Mouse (Mus musculus) cerebellum, postnatal 25 days (tissue): ENCODE measurements around the gene Tmem35b.
"Not testable (repeated sequence)": the region's sequence is repeated elsewhere in the genome, so short reads cannot be mapped to it uniquely, and the experiment has no call there.

Source experiments
- DNase-seq, 2 experiments: peaks; one replicate each; pipeline ENCODE4 v3.0.0; 2021; ENCODE audit warnings: mixed read lengths in 2 of 2

Tmem35b gene

DNA sequence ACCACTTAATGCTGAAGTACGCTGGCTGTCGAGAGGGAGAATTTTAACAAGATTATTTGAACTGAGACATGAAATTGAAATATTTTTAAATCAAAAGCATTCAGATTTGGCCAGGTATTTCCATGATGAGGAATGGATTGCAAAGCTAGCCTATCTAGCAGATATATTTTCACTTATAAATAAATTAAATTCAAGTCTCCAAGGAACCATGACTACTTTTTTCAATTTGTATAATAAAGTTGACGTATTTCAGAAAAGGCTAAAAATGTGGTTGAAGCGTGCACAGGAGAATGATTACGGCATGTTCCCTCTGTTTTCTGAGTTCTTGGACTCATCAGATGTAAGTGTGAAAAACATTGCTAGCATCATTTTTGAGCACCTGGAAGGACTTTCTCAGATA lies at the start of gene Tmem35b:
Gene Tmem35b (plus strand): TSS at position 301 of the 400 bp plus-strand sequence.
- no peak for DNase-seq

DNA sequence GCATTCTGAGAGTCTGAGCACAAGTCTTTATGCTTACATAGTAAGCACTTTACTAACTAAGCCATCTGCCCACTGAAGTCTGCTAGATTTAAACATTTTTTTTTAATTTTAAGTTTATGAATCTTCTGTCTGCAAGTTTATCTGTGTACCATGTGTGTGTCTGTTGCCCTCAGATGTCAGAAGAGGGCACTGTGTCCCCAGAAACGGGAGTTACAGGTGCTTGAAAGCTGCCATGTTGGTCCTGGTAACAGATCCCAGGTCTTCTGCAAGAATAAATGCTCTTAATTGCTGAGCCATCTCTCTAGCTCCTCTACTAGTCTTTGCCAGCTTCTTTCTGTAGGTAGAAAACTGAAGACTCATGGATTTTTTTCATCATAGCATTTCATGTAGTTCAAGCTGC lies 48.6 kb upstream of the Tmem35b start:
- no peak for DNase-seq

DNA sequence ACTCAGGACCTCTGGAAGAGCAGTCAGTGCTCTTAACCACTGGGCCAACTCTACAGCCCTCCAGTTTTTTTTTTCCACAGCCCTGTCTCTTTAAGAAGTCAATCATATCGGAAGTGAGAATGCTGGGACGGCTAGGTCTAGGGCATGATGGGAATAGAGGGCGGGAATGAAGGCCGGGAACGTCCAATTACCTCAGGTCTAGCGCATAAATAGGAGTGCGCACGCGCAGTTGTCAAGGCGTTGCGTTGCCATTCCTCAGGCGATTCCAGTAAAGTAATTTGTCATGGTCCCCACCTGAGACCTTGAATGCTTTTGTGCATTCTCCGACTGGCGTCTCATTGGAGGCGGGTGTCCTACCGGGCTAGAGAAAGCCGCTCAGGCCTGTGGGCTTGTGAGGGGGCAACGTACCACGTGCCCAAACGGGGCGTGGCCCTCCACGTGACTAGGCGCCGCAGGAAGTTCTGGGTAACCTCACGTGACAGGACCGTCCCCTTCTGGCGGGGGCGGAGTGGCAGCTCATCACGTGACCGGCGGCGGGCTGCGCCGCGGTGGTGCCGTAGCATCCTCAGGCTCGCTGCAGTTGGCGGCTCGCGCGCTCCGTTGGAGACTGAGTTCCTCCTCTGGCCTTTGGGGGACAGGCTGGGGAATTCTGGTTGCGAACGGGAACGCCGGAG lies 46.5 kb upstream of the Tmem35b start, which contains the start of gene Zmym6:
Gene Zmym6 (plus strand): TSS at position 509 of the 674 bp plus-strand sequence.
- DNase-seq = peak; percentile 97 to 98

DNA sequence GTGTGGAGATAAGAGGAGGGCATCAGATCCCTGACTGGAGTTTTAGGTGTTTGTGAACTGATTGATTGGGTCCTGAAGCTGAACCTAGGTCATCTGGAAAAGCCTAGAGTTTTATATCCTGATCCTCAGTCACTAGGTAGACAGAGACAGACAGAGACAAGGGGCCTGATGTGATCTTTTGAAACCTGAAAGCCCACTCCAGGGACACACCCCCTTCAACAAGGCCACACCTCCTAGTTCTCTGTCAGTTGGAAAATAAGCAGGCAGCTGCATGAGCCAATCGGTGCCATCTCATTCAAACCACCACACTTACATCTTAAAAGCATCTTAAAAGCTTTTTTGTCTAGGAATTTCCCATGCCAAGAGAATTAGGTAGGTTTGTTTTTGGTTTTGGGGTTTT lies 42.7 kb upstream of the Tmem35b start:
- no peak for DNase-seq

DNA sequence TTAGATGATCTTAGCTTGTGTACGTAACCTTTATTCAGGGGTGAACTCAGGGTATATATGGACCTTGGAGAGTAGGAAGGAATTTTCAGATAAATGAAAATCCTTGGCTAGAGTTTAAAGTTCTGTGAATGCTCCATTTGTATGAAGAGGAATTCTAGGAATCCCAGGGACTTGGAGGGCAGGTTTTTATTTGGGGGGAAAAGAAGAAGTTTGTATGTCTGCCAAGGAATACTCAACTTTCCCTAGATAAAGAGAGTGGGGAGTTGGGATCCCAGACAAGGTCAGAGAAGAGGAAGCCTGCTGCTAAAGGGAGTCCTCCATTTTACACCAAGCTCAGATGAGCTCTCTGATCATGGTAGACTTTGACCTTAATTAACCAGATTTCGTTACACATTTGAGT lies 40.4 kb upstream of the Tmem35b start:
- no peak for DNase-seq

DNA sequence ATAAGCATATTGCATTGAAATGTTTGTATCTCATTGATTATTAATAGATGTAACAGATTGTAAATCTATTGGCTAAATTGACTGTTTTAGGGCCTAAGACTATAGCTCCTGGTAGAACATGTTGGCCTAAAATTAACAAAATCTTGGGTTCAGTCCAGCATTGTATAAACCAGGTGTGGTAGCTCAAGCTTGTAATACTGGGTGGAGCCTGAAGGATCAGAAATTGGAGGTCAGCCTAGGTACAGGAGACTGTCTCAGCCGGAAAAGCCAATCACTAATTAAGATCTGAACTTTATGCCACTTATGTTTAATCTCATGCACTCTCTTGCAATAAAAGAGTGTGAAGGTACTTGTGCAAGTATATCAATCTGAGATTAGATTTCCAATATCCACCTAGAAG lies 37.7 kb upstream of the Tmem35b start:
- no peak for DNase-seq

- DNase-seq = no peak
Measured at GRCm38 (mm10) chr4:127091188-127091587, 32.3 kb upstream of the Tmem35b start.

DNA sequence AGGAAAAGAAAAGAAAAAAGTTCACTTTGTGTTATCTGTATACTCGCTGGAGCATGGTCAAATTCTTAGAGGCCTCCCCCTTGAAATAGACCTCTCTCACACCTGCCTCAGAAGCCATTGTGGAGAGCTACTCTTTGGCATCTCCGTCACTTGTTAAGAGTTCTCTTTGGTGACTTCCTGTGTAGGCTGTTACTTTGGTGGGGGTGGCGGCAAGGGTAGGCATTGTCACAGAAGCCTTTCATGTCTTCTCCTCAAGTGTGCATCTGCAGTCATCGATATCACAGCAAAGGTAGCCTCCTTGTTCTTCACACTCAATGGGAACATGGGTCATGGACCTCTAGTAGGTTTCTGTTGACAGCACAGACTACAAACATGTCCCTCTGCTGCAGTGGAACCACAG lies 28.4 kb upstream of the Tmem35b start:
- DNase-seq = no peak

DNA sequence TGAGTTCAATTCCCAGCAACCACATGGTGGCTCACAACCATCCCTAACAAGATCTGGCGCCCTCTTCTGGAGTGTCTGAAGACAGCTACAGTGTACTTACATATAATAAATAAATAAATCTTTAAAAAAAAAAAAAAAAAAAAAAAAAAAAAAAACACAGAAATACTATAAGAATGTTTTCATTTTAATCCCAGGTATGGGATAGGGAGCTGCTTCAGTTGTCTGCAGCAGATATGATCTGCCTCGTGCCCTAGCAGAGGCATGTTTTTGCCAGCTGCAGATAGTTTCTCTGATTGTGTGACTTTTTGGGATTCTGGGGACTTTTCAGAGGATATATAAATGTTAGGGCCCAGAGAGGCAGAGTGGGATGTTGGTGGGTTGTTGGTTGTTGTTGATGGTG lies 23.9 kb upstream of the Tmem35b start:
- not testable (repeated sequence) for DNase-seq

DNA sequence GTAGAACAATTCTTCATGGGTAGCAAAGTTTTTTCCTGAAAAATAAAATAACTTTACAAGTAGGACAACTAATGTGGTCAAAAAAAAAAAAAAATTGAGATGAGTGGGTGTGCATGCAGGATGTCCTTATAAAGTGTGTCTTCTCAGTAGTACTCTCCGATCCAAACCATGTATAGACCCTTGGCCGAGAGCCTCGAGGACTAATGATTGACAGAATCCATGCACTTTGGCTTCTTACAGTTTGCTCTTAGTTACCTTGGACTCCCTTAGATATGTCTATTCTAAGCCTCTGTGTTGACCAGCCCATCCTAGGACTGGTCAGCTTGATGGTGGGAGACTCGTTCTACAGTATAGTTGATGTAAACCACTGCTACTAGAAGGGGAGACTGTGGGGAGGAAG lies 15.9 kb upstream of the Tmem35b start:
- DNase-seq = no peak

DNA sequence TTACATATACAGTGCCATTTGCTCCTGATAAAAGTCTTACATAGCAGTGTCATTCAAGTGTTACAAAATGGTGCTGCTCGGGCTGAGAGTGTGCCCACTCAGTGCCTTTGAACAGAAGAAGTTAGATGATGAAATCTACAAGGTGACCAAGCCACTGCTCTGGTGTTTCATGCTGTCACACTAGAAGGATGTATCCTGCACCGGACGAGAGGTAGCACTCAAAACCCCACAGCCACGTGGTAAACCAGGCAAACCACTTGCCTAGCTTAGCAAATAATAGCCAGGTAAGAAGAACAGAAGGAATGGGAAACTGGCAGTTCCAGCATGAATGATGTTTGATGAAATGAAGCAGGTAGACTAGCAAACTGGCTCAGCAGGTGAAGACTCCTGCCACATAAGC lies 12.9 kb upstream of the Tmem35b start:
- DNase-seq = no peak

DNA sequence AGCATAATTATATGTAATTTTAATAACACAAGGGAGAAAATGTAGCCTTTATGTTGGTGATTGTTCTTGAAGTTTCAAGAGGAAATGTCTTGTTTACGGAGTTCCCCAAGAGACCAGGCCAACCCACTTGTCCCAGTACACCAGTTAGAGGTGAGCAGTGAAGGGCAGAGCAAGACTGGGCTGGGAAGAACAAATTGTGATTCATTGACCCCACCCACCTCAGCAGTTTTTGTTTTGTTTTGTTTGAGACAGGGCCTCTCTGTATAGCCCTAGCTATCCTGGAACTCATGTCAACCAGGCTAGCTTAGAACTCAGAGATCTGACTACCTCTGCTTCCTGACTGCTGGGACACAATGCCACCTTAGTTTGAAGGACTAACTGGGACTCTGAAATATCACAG lies 840 bp downstream of the Tmem35b start:
- no peak for DNase-seq

DNA sequence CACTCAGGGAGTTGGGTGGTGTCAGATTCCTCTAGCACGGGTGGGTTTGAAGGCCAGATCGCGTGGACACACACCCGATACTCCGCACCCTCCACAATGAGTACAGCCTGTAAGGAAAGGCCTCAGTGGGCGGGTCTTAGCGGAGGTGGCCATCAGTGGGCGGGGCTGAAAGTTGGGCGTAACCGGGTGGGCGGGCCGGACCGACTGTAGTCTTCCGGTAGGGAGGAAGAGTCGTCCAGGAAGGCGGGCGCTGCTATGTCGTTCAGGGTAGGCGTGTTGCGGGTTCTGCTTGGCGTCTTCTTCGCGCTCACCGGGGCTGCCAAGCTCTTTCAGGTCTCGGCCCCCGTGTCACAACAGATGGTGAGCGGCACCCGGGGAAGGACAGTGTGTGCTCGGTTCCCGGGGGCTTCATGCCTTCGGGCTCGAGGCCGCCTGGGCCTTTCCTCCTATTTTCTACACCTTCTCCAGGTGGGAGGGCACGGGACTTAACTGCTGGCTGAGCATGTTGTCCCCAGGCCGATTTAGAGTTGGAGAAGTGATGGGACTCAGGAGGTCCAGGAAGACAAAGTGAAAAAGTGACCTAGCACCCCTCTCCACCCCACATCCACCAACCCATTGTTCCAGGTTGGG lies 2.5 kb downstream of the Tmem35b start:
- peak; percentile 76 to 89 for DNase-seq

DNA sequence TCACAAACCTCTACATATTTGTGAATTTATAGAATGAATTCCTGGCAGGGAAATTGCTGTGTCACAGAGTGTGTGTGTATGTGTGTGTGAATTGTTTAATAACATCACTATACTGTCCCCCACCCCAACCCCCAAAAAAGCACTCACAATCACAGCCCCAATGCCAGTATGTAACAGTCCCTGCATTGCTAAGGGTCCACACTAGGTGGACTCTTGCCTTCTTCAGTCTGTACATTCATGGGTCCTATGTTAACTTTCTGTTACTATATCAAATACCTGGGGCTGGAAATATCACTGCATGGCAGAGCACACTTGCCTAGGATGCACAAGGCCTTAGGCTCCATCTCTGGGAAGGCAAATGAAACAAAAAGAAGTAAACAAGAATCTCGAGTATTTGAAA lies 11.2 kb downstream of the Tmem35b start:
- DNase-seq = no peak

DNA sequence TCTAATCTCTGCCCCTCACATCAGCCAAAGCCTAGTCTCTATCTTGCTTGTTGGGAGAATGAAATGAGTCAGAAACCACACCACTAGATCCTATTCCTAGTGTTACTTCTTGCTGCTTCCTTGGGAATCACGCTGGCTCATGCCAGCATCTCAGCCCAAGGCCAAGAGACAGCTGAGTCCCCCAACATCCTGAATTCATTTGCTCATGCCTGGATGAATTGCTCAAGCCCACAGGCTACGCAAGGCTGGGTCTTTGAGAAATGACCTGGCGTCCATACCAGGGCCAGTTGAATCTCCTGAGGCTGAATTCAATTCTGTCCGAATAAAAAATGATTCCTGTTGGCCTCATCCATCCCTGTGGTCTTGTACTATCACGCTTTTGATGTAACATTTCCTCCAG lies 14.1 kb downstream of the Tmem35b start:
- no peak for DNase-seq

- peak in 1 of 2 experiments; percentile 52 for DNase-seq
Measured at GRCm38 (mm10) chr4:127138486-127138885, 15.0 kb downstream of the Tmem35b start.

GRCm38 (mm10) chr4:127150031-127150430 lies 26.5 kb downstream of the Tmem35b start:
- no peak for DNase-seq

DNA sequence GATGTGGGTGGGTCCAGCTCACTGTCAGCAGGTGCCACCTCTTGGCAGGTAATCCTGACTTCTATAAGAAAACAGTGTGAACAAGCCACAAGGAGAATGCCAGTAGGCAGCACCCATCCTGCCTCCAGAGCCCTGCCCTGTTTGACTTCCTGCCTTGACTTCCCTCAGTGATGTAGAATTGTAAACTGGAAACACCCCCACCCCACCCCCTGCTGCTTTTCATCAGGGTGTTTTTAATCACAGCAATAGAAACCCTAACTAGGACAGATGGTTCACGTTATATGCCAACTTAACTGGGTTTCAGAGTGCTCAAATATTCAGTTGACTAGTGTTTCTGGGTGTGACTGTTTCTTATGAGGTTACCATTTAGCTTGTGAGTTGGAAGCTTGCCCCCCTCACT lies 29.9 kb downstream of the Tmem35b start:
- DNase-seq = no peak

DNA sequence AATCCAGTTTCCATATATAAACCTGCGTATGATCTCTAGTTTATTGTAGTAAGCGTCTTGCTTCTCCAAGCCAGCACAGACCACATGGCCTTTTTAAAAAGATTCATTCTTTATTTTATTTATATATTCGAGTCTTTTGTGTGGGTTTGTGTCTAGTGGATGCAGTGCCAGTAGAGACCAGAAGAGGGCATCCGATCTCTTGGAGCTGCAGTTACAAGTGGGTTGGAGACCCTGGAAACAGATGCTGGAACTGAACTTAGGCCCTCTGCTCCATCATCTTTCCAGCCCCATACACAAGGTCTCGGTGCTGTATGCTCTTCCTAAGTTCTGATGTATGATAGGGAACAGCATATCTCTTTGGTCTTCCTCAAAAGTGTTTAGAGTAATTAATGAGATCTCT lies 32.3 kb downstream of the Tmem35b start:
- no peak for DNase-seq

DNA sequence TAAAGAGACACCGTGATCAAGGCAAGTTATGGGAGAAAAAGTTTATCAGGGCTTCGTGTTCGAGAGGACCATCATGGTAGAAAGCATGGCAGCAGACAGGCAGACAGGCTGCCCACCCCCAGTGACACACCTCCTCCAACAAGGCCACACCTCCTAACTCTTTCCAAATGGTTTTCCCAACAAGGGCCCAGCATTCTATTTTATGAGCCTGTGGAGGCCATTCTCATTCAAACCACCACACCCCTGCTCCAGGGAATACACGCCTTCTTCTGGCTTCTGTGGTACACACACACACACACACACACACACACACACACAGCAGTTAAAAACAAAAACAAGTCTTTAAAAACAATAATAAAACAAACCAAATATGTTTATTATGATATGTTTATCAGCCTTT lies 34.3 kb downstream of the Tmem35b start:
- no peak for DNase-seq

DNA sequence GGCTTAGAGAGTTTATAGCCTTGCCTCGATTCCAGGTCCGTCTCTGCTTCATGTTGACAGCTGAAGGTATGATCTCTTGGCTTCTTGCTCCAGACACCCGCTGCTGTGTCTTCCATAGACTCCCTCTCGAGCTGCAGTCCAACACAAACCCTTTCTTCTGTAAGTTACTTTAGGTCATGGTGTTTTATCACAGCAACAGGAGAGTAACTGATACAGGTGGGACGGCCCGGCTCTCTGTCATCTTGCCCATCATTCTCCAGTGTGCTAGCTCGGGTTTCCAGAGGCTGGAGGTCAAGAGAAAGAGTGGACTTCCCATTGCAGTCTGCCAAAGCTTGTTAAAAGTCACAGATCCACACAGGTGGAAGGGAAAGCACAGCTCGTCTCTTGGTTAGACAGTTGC lies 40.4 kb downstream of the Tmem35b start:
- DNase-seq = no peak

GRCm38 (mm10) chr4:127167096-127167495 lies 43.6 kb downstream of the Tmem35b start:
- DNase-seq = no peak

DNA sequence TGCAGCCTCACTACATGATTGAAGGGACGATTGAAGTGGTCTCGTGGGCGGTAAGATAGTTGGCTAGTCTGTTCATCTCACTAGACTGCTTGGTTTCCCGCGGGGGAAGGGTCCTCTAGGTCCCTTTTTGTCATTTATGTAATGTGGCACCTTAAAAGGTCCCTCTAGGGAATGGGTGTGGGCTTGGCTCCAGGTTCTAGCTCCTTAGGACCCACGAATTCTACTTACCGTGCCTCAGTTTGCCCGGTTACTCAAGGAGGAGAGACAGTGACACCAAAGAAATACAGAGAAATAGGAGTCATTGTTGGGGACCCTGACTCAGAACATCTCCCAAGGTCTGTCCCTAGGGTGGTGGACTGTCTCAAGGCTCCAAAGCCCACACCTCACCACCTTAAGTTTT lies 44.2 kb downstream of the Tmem35b start:
- DNase-seq = no peak

DNA sequence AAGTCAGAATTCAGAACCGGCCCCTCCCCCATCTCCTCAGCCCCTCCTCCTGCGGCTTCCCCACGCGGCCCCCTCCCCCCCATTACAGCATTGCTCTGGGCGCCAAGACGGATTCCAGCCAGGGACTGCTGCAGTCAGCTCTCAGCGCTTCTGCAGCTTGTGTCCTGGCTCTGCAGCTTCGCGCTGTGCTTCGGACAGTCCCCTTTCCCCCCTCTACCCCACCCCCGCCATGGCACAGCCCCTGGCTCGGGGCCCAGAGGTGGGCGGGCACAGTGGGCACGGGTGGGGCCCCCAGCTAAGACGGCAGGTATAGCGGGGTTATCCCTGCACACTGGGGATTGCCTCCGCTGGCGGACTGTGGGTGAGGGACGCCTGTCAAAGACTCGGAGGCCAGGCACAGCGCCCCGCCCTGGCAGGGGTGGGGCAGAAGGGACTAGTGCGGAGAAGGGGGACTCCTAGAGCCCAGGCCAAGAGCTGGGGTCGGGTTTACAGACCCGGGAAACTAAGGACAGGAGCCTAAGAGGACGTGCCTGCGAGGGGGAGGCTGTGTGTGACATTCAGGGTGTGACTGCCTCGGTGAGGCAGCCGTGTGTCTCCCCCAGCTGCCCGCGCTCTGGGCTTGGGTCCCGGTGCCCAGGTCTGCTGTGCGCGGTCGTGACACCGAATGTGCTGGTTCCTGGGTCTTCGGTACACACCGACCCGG lies 44.9 kb downstream of the Tmem35b start:
- peak; percentile 86 to 88 for DNase-seq
